Mouse (Mus musculus) adrenal gland, postnatal 10 days (tissue): ENCODE measurements around the gene Eif2ak1. TPM values are rescaled to one million over a fixed set of nuclear protein-coding genes. Genes with fewer than 3 reads are reported as not detected.

Experiments
- DNase-seq: peaks from one replicate; pipeline ENCODE4 v3.0.0; 2021; ENCODE audit warnings: mixed read lengths
- total RNA-seq, 2 experiments: library from RNA; stranded (reverse); gene quantifications; 2 replicates each; pipeline ENCODE4 v1.2.3; 2021

The Eif2ak1 gene
- total RNA-seq, 2 experiments from 2014 or later: 30.1 to 32.9 TPM

DNA sequence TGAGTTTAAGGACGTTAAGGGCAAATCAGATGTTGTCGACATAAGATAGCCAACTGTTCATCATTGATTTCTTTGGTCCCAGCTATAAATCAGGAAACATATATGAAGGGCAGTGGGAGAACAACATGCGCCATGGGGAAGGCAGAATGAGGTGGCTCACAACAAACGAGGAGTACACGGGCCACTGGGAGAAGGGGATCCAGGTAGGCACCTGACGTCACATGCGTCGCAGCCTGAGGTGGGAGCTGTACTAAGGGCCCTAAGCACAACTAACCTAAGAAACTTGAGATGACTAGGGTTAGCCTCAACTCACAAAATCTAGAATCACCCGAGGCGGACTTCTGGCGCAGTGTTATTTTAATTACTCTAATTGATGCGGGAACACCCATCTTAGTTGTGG is 130.8 kb downstream of the Eif2ak1 start:
- no peak for DNase-seq

GRCm38 (mm10) chr5:143950016-143950415 is 132.4 kb downstream of the Eif2ak1 start:
- no peak for DNase-seq

Other genes starting within 250 kb of the Eif2ak1 start
- gene Cyth3, start 195.3 kb upstream of the Eif2ak1 start, total RNA-seq: 100 to 1,000 TPM; 123 to 151 TPM
- gene Usp42, start 85.5 kb upstream of the Eif2ak1 start, total RNA-seq: 10 to 100 TPM; 11.2 to 13.4 TPM
- gene Ankrd61, start 79.9 kb downstream of the Eif2ak1 start, total RNA-seq: not detected
- gene Aimp2, start 92.1 kb downstream of the Eif2ak1 start, total RNA-seq: 10 to 100 TPM; 34.3 to 38.6 TPM
- gene Pms2, start 92.2 kb downstream of the Eif2ak1 start, total RNA-seq: 10 to 100 TPM in 1 of 2 experiments, 1 to 10 TPM in 1; 8.8 to 12.5 TPM
- not detected for gene Gm42421, start 110.4 kb downstream of the Eif2ak1 start, total RNA-seq
- 1 to 10 TPM in 1 of 2 experiments, under 1 TPM in 1; 0.78 to 1.2 TPM for gene Rsph10b, start 115.2 kb downstream of the Eif2ak1 start, total RNA-seq
- 10 to 100 TPM; 56.7 to 56.9 TPM for gene Ccz1, start 197.1 kb downstream of the Eif2ak1 start, total RNA-seq
- not detected for gene Ocm, start 208.9 kb downstream of the Eif2ak1 start, total RNA-seq